Mouse (Mus musculus) olfactory bulb, adult 2 months (tissue): ENCODE results near the gene Spop. TPM values are rescaled to one million over a fixed set of nuclear protein-coding genes. Genes with fewer than 3 reads are reported as not detected.
A peak's percentile ranks its signal among the peaks of the same experiment; 100 is the strongest.

ENCODE experiments used
- H3K27ac ChIP-seq: fragments of 200-500 bp; 2 replicates; pipeline ENCODE4 v1.5.1; 2012; ENCODE audit warnings: low read depth, low read length; ENCODE audit not compliant: insufficient read depth
- H3K4me1 ChIP-seq: fragments of 200-500 bp; 2 replicates; pipeline ENCODE4 v1.6.1; 2012; ENCODE audit warnings: low read length; ENCODE audit not compliant: control insufficient read depth, insufficient read depth
- H3K4me3 ChIP-seq: fragments of 200-500 bp; 2 replicates; pipeline ENCODE4 v1.5.1; 2012; ENCODE audit warnings: mild to moderate bottlenecking, low read depth, low read length, moderate library complexity; ENCODE audit not compliant: insufficient read depth
- CTCF ChIP-seq: fragments of 200-500 bp; IDR thresholded peaks from 2 replicates; pipeline ENCODE4 v1.5.1; 2012; ENCODE audit warnings: low read depth, mild to moderate bottlenecking, low read length, moderate library complexity; ENCODE audit not compliant: insufficient read depth
- POLR2A ChIP-seq: fragments of 200-500 bp; IDR thresholded peaks from 2 replicates; pipeline ENCODE4 v1.6.1; 2012; ENCODE audit warnings: mild to moderate bottlenecking, low read depth, low read length, moderate library complexity; ENCODE audit not compliant: insufficient read depth
- WGBS: fragments of 180-500 bp; shearing (Covaris S2); methylation state at CpG from one replicate; pipeline ENCODE4 v1.1.7; 2018; 5-methylcytosine and 5-hydroxymethylcytosine counted together
- polyA plus RNA-seq: library from polyadenylated mRNA; stranded (reverse); fragments of >200 nt; gene quantifications from 2 replicates; pipeline ENCODE4 v1.2.4, GENCODE M21; 2012; ENCODE audit warnings: low replicate concordance; ENCODE audit not compliant: missing spikeins, insufficient read depth, insufficient read length

The Spop gene
- polyA plus RNA-seq, 1 experiment = not detected

DNA sequence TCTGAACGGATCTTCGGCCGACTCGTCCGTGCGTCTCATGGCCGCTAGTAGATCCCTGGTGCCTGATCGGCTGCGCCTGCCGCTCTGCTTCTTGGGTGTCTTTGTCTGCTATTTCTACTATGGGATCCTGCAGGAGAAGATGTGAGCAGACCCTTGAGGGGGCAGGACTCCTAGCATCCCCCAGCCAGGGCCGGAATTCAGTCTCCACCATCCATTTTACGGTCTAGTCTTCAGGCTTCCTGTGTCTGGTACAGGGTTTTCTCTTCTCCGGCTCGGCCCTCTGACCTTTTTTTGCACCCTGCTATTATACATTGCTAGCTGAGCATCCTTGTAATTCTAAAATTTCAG, 28.9 kb upstream of the Spop start:
- Histone ChIP-seq H3K27ac (peak overlapping the region; percentile 99), H3K4me3 (peak overlapping the region; percentile 93), H3K4me1 (peaks cover 17% of the 10 kb centered on the region)
- TF ChIP-seq POLR2A = no peak
- no peak for TF ChIP-seq CTCF
- 1% methylated on average over 14 of the region's 14 CpGs for WGBS

DNA sequence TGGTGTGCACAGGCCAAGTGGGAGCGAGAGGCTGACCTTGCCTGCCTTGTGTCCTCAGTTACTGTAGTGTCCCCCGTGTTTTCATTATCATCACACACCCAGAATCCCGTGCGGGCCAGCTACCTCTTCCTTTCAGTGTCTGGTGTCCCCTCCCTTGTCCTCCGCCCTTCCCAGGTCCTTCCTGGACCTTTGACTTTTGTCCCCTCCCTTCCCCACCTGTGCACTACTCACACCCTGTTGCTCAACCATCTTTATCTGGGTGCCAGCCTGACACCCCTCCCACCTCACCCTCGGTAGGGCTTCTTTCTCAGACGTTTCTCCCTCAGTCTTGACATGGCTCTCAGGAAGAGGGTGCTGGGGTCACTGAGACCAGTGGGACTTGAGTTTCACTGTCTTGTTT, 26.5 kb upstream of the Spop start:
- 87% methylated on average over 7 of the region's 7 CpGs for WGBS
- no peak overlapping the region for H3K27ac ChIP-seq
- no peak overlapping the region for H3K4me3 ChIP-seq
- TF ChIP-seq POLR2A (no peak), CTCF (no peak)
- H3K4me1 ChIP-seq = peaks cover 14% of the 10 kb centered on the region

DNA sequence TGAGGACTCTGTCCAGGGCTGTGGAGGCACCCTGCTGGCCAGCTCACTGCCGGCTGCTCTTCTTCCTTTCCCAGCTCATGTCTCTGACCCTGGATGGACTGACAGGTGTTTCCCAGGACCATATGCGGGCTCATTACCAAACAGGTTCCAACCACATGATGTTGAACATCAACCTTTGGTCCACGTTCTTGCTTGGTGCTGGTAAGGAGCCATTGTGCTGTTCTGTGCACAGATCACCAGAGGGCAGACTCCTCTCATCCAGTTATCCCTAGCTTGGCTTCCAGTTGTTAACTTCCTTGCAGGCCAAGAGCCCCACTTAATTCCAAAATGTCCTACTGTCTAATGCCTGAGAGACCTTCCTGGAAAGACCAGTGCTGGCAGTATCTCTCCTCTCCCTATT, 24.9 kb upstream of the Spop start:
- Histone ChIP-seq H3K27ac (no peak overlapping the region), H3K4me1 (peaks cover 20% of the 10 kb centered on the region), H3K4me3 (no peak overlapping the region)
- no peak for TF ChIP-seq POLR2A
- no peak for TF ChIP-seq CTCF
- 61% methylated on average over 3 of the region's 3 CpGs for WGBS

DNA sequence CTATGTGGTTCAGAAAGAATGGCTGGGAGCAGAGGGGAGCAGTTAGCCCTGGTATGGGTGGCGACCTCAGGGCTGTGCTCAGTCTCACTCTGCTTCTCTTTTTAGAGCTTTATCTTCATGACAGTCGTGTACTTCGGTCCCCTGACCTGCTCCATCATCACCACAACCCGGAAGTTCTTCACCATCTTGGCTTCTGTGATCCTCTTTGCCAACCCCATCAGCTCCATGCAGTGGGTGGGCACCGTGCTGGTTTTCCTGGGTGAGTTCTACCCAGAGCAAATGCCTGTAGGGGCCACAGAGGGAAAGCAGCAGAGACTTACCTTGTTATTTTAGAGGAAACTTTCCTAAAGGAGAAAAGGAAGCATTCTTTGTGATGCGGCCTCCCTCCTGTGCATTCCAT, 23.5 kb upstream of the Spop start:
- H3K4me3 ChIP-seq = no peak overlapping the region
- WGBS = 94% methylated on average over 6 of the region's 6 CpGs
- H3K27ac ChIP-seq = no peak overlapping the region

DNA sequence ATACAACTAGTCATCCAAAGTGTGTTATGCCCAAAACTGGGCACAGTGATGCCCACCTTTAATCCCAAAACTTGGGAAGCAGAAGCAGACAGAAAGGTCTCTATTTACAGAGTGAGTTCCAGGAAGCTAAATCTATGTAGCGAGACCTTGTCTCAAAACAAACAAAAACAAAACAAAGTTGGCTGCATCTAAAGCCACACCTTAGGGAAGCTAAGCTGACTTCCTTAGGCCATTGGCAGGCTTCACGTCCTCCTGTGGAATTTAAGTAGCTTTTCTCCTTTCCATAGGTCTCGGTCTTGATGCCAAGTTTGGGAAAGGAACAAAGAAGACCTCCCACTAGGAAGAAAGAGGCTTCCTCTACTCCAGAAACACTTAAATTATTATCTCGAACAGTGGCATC, 22.7 kb upstream of the Spop start:
- 48% methylated on average over 4 of the region's 4 CpGs for WGBS
- Histone ChIP-seq H3K4me1 (peaks cover 20% of the 10 kb centered on the region), H3K4me3 (no peak overlapping the region), H3K27ac (no peak overlapping the region)
- TF ChIP-seq POLR2A = no peak
- no peak for TF ChIP-seq CTCF

More for the DNA sequence above, 23.5 kb upstream of the Spop start:
- TF ChIP-seq CTCF (no peak), POLR2A (no peak)
- peaks cover 20% of the 10 kb centered on the region for H3K4me1 ChIP-seq

DNA sequence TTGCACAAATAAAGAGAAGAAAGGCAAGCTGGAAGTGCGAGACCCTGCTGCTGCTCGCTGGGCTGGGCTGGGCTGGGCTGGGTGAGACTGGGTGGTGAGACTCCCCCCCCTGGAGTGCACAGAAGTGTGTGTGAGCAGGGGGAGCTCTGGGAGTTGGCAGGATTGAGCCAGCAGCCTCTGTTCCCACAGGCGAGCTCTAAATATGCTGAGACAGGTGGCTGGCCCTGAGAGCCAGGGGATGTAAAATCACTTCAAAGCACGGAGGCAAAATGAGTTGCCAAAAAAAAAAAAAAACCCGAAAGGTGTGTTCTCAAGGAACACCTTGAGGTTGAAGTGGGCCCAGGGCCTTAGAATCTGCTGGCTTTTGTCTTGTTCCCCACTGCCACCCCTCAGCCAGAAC, 22.1 kb upstream of the Spop start:
- peaks cover 16% of the 10 kb centered on the region for H3K4me1 ChIP-seq
- H3K27ac ChIP-seq = no peak overlapping the region
- no peak overlapping the region for H3K4me3 ChIP-seq
- TF ChIP-seq CTCF (no peak), POLR2A (no peak)
- WGBS = 34% methylated on average over 5 of the region's 5 CpGs

DNA sequence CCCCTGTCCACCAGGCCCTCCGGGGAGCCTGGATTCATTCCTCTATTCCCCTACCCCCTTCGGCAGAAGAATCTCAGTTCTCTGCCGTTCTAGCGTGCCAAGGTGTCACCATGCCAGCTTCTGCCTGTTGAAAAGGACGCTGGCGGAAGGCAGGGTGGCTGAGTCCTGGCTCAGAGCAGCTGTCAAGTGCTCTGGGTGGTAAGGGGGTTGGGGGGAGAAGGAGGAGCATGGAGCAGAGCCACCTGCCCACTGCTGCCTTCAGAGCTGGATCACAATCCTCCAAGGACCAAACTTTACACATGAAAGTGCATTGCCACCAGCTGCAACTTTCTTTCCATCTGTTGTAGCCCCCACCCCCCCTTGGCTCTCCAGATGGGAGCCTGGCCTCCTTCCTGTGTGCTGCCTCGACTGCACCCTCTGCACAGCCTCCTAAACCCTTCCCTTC, 21.6 kb upstream of the Spop start:
- peaks cover 16% of the 10 kb centered on the region for H3K4me1 ChIP-seq
- H3K4me3 ChIP-seq = no peak overlapping the region
- H3K27ac ChIP-seq = no peak overlapping the region
- WGBS = 13% methylated on average over 7 of the region's 7 CpGs
- TF ChIP-seq CTCF (no peak), POLR2A (no peak)

DNA sequence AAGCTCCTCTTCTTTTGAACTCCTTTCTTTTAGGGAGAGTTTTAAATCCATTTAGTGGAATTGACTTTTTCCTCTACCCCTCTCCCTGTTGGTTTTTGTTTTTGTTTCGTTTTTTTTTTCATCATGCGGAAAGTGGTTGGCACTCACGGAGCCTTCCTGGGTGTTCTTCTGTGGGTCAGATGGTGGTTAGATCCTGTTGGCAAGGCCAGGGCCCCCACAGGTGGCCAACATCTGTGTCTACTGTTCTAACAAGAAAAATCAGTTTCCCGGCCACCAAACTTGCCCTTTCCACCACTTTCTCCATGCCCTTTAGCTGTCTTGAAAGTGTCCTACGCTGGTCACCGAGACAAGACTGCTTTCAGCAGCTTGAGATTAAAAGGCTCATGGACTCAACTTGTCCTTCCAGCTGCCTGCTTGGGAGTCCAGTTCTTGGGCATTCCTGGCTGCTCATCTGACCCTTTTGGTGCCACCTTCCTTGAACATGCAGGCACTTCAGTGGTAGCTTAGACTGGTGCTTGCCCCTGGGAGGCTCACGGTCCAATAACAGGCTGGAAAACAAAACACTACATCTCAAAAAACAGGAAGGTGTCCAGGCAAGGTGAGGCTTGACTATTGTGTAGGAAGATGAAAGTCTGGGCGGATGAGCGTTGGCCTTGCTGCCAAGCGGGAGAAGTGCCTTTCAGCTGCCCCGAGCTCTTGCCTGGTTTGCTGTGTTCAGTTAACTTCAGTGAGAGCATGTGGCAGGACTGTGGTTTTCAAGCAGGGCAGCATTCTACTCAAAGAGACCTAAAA, 21.0 kb upstream of the Spop start:
- TF ChIP-seq CTCF (no peak), POLR2A (no peak)
- WGBS = 57% methylated on average over 11 of the region's 11 CpGs
- Histone ChIP-seq H3K27ac (no peak overlapping the region), H3K4me3 (no peak overlapping the region), H3K4me1 (peaks cover 16% of the 10 kb centered on the region)

DNA sequence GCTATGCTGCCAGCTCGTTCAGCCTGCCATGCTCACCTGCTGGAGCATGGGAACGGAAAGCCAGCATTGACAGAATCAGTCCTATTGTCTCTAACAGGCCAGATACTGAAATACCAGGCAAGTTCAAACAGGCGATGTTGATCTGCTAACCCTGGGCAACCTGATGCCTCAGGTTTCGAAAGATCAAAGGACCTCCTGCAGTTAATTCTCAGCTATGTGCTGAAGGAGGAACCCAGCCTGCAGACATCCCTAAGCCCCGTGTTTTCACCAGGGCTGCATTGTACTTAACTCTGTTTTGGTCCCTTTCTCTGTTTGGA, 20.4 kb upstream of the Spop start:
- 44% methylated on average over 5 of the region's 5 CpGs for WGBS
- Histone ChIP-seq H3K4me1 (peaks cover 16% of the 10 kb centered on the region), H3K27ac (no peak overlapping the region), H3K4me3 (no peak overlapping the region)
- TF ChIP-seq POLR2A (no peak), CTCF (no peak)

DNA sequence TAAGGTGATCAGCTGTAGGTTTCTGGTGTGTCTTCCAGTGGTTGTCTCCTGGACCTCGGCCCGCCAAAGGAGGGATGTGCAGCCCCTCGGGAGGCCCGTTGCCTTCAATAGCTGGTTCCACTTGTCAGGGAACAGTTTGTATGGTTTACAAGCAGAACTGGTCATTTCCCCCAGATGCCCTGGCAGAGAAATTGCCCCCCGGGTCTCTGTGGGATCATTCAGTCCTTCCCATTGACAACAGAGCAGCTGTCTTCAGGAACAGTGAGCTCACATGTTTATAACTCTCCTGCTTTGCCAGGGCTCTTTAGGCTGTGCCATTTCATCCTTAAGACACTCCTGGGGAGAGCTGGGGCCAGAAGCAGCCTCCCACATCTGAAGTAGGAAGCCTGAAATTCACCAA, 19.8 kb upstream of the Spop start:
- Histone ChIP-seq H3K27ac (0 out of 2 replicates have a peak overlapping the region, but pooled peaks have one; percentile 22), H3K4me1 (peaks cover 16% of the 10 kb centered on the region), H3K4me3 (no peak overlapping the region)
- WGBS = 32% methylated on average over 5 of the region's 5 CpGs
- no peak for TF ChIP-seq POLR2A
- no peak for TF ChIP-seq CTCF
